Mouse (Mus musculus) thymus, adult 2 months (tissue): ENCODE measurements around the gene Wnt7a.

ENCODE experiments used
- CTCF ChIP-seq: fragments of 200-500 bp; IDR thresholded peaks from 2 replicates; pipeline ENCODE4 v1.5.1; 2012; ENCODE audit warnings: mild to moderate bottlenecking, control low read depth, low read length, moderate library complexity, borderline replicate concordance; ENCODE audit not compliant: control insufficient read depth, poor library complexity, insufficient read depth; ENCODE audit errors: extremely low read depth
- POLR2A ChIP-seq: fragments of 200-500 bp; IDR thresholded peaks from 2 replicates; pipeline ENCODE4 v1.6.1; 2012; ENCODE audit warnings: mild to moderate bottlenecking, low read length, control low read depth, moderate library complexity; ENCODE audit not compliant: control insufficient read depth, poor library complexity, insufficient read depth; ENCODE audit errors: extremely low read depth

GRCm38 (mm10) chr6:91383303-91383702, 27.9 kb downstream of the Wnt7a start:
- TF ChIP-seq CTCF (no peak), POLR2A (no peak)
